Mouse (Mus musculus) gastrocnemius, adult 2 months (tissue): ENCODE results near the gene Dydc1. TPM values are rescaled to one million over a fixed set of nuclear protein-coding genes. Genes with fewer than 3 reads are reported as not detected.
"Not testable (repeated sequence)": the region's sequence is repeated elsewhere in the genome, so short reads cannot be mapped to it uniquely, and the experiment has no call there.

Experiments
- DNase-seq: peaks from one replicate; pipeline ENCODE4 v3.0.0; 2022
- H3K27ac ChIP-seq: fragments of 200-600 bp; 2 replicates; pipeline ENCODE4 v1.8.1; 2022; ENCODE audit warnings: mild to moderate bottlenecking
- H3K4me3 ChIP-seq: fragments of 200-600 bp; 2 replicates; pipeline ENCODE4 v1.8.1; 2022; ENCODE audit warnings: mild to moderate bottlenecking, moderate library complexity
- CTCF ChIP-seq: fragments of 200-600 bp; IDR thresholded peaks from 2 replicates; pipeline ENCODE4 v1.8.1; 2022; ENCODE audit warnings: antibody characterized with exemption, mild to moderate bottlenecking, moderate library complexity
- intact Hi-C: fragments of 180-260 bp; cut with DNase I; formaldehyde crosslinking; loops from one replicate; pipeline ENCODE4 v1.15.1; 2025
- long read RNA-seq, 2 experiments: library from polyadenylated mRNA; stranded (forward); transcript quantifications; one replicate each; pipeline ENCODE4 v2.0.0; 2021
- total RNA-seq, 2 experiments: library from RNA; stranded (reverse); gene quantifications; 2 replicates each; pipeline ENCODE4 v1.2.3; 2021

The Dydc1 gene
- not detected for total RNA-seq
- long read RNA-seq, experiment 1: 0 reads
- long read RNA-seq, experiment 2: 0 reads

GRCm38 (mm10) chr14:41072229-41072943 lies at the start of gene Dydc1:
TSS of gene Dydc1 (plus strand) at chr14:41072911.
- H3K27ac ChIP-seq: no peak within 1 kb of the TSS
- intact Hi-C loops: no loop called here
- DNase-seq: peak; percentile 51
- no peak for TF ChIP-seq CTCF
- H3K4me3 ChIP-seq: peak within 1 kb of the TSS; percentile 66

GRCm38 (mm10) chr14:41025087-41025486 lies 47.6 kb upstream of the Dydc1 start:
- no peak for TF ChIP-seq CTCF
- no peak overlapping the region for H3K4me3 ChIP-seq
- no peak overlapping the region for H3K27ac ChIP-seq
- no peak for DNase-seq
- intact Hi-C loops: no loop called here

- H3K27ac ChIP-seq: no peak overlapping the region
- no peak for TF ChIP-seq CTCF
- H3K4me3 ChIP-seq: no peak overlapping the region
- intact Hi-C loops: no loop called here
- no peak for DNase-seq
Observed at GRCm38 (mm10) chr14:41025594-41026284, 47.0 kb upstream of the Dydc1 start.

GRCm38 (mm10) chr14:41029303-41029702 lies 43.4 kb upstream of the Dydc1 start:
- Histone ChIP-seq H3K4me3 (no peak overlapping the region), H3K27ac (no peak overlapping the region)
- intact Hi-C loops: no loop called here
- DNase-seq: no peak
- no peak for TF ChIP-seq CTCF

- no peak overlapping the region for H3K4me3 ChIP-seq
- no peak for DNase-seq
- TF ChIP-seq CTCF: no peak
- no peak overlapping the region for H3K27ac ChIP-seq
- intact Hi-C loops: no loop called here
Observed at GRCm38 (mm10) chr14:41030989-41031513, 41.7 kb upstream of the Dydc1 start.

- intact Hi-C loops: loop anchor here (1.0 to 2.0 kb wide), 2 partner anchors 54 to 117 kb away; no protein-coding TSS in a partner anchor
- no peak overlapping the region for H3K27ac ChIP-seq
- peak; percentile 70 for TF ChIP-seq CTCF
- peak; percentile 74 for DNase-seq
- no peak overlapping the region for H3K4me3 ChIP-seq
Observed at GRCm38 (mm10) chr14:41033135-41034110, 39.3 kb upstream of the Dydc1 start.

- Histone ChIP-seq H3K4me3 (no peak overlapping the region), H3K27ac (no peak overlapping the region)
- intact Hi-C loops: loop anchor here (2.0 kb wide), 1 partner anchor 118 kb away; no protein-coding TSS in a partner anchor
- peak; percentile 49 for DNase-seq
- TF ChIP-seq CTCF: no peak; the same call in none of the 2 replicates
Observed at GRCm38 (mm10) chr14:41035146-41035798, 37.4 kb upstream of the Dydc1 start.

- Histone ChIP-seq H3K4me3 (no peak overlapping the region), H3K27ac (no peak overlapping the region)
- DNase-seq: no peak
- TF ChIP-seq CTCF: no peak
- intact Hi-C loops: no loop called here
Observed at GRCm38 (mm10) chr14:41047402-41047801, 25.3 kb upstream of the Dydc1 start.

- intact Hi-C loops: no loop called here
- TF ChIP-seq CTCF: no peak
- Histone ChIP-seq H3K27ac (no peak overlapping the region), H3K4me3 (no peak overlapping the region)
- DNase-seq: no peak
Observed at GRCm38 (mm10) chr14:41050471-41050870, 22.2 kb upstream of the Dydc1 start.

- no peak overlapping the region for H3K4me3 ChIP-seq
- intact Hi-C loops: no loop called here
- DNase-seq: no peak
Observed at GRCm38 (mm10) chr14:41052481-41052880, 20.2 kb upstream of the Dydc1 start.

GRCm38 (mm10) chr14:41053190-41053589 lies 19.5 kb upstream of the Dydc1 start:
- DNase-seq, H3K4me3 ChIP-seq, intact Hi-C loops, H3K27ac ChIP-seq: not testable (repeated sequence)
- TF ChIP-seq CTCF: peak; percentile 23; the same call in 1 of the 2 replicates

More at GRCm38 (mm10) chr14:41052481-41052880, 20.2 kb upstream of the Dydc1 start:
- no peak; the same call in 1 of the 2 replicates for TF ChIP-seq CTCF
- no peak overlapping the region for H3K27ac ChIP-seq
